Mouse (Mus musculus): ENCODE data around the gene Tmcc2.

DNA sequence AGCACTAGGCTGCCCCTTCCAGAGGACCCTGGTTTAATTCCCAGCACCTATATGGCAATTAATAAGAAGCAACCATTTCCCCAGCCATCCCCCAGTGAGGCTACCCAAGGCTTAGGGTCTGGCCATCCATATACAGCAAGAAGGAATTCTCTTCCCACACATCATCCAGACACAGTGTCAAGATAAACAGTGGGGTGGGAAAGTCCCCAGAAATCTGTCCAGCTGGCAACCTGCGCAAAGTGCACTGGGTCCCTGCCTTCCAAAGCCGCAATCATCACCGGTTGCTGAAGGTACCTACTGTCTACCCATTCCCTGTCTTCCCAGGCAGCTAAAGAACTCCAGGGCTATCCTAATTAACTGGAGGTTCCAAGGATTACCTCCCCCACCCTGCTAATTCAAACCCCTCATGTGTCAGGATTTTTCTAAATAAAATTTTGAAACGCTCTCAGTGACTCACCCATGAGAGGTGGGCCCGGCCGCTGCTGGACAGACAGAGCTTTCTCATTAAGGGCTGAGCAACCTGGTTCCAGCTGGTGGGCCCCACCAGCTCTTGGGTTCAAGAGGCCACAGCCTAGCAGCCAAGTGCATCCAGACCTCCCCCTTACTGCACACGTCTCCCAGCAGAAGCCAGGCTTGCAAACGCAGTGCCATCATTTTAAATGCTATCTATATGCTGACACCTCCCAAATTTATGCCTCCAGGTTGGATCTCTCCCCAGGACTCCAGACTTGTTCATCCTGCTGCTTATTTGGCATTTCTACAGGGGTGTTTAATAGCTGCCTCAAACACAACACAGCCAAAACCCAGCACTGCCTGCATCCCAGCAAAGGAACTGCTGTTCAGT lies 14.6 kb downstream of the Tmcc2 start:
- no peak for TF ChIP-seq CTCF (conservative IDR thresholded peaks at IDR 0.05; ENCODE audit: low read length)
- TF ChIP-seq NANOG (IDR thresholded peaks at IDR 0.05; ENCODE audit: borderline replicate concordance, low read length): no peak
- no peak for TF ChIP-seq POU5F1 (IDR thresholded peaks at IDR 0.05; ENCODE audit: borderline replicate concordance, low read length)

Data from E14TG2a.4 (cell line).